Mouse (Mus musculus): ENCODE data around the gene Kifc5b. TPM values are rescaled to one million over a fixed set of nuclear protein-coding genes. Genes with fewer than 3 reads are reported as not detected.

Gene Kifc5b
- total RNA-seq, 2 experiments from 2014 or later = 2.8 to 3.3 TPM

- Histone ChIP-seq H3K4me3 (peak overlapping the region; percentile 60), H3K27ac (peak overlapping the region; percentile 77)
- no peak for TF ChIP-seq CTCF (conservative IDR thresholded peaks at IDR 0.05)
- no peak for DNase-seq (ENCODE audit: low spot score in 2 of 2)
These were observed 36.3 kb downstream of the Kifc5b start for GRCm38 (mm10) chr17:26953201-26953600.

GRCm38 (mm10) chr17:26953726-26954125, 36.8 kb downstream of the Kifc5b start:
- TF ChIP-seq CTCF (conservative IDR thresholded peaks at IDR 0.05) = no peak
- H3K27ac ChIP-seq = peak overlapping the region; percentile 77
- no peak for DNase-seq (ENCODE audit: low spot score in 2 of 2)
- peak overlapping the region; percentile 17; the same call in 1 of the 2 replicates for H3K4me3 ChIP-seq

- DNase-seq (ENCODE audit: low spot score in 2 of 2) = no peak
These were observed 39.4 kb downstream of the Kifc5b start for GRCm38 (mm10) chr17:26956309-26956708.

GRCm38 (mm10) chr17:26956895-26957294, 40.0 kb downstream of the Kifc5b start:
- DNase-seq (ENCODE audit: low spot score in 2 of 2) = no peak
- H3K4me3 ChIP-seq = no peak overlapping the region
- no peak for TF ChIP-seq CTCF (conservative IDR thresholded peaks at IDR 0.05)

More at GRCm38 (mm10) chr17:26956309-26956708, 39.4 kb downstream of the Kifc5b start:
- no peak for TF ChIP-seq CTCF (conservative IDR thresholded peaks at IDR 0.05)
- Histone ChIP-seq H3K27ac (peak overlapping the region; percentile 36; the same call in 1 of the 2 replicates), H3K4me3 (no peak overlapping the region)

GRCm38 (mm10) chr17:26957872-26958271, 41.0 kb downstream of the Kifc5b start:
- no peak overlapping the region for H3K4me3 ChIP-seq
- no peak for TF ChIP-seq CTCF (conservative IDR thresholded peaks at IDR 0.05)
- DNase-seq (ENCODE audit: low spot score in 2 of 2) = no peak
- H3K27ac ChIP-seq = peak overlapping the region; percentile 51; the same call in 1 of the 2 replicates

More at GRCm38 (mm10) chr17:26956895-26957294, 40.0 kb downstream of the Kifc5b start:
- H3K27ac ChIP-seq = peak overlapping the region; percentile 36; the same call in 1 of the 2 replicates

- DNase-seq (ENCODE audit: low spot score in 2 of 2) = no peak
- no peak overlapping the region for H3K4me3 ChIP-seq
These were observed 42.0 kb downstream of the Kifc5b start for GRCm38 (mm10) chr17:26958880-26959279.

GRCm38 (mm10) chr17:26959815-26960214, 42.9 kb downstream of the Kifc5b start:
- no peak for DNase-seq (ENCODE audit: low spot score in 2 of 2)
- H3K4me3 ChIP-seq = no peak overlapping the region
- no peak for TF ChIP-seq CTCF (conservative IDR thresholded peaks at IDR 0.05)
- H3K27ac ChIP-seq = no peak overlapping the region

More at GRCm38 (mm10) chr17:26958880-26959279, 42.0 kb downstream of the Kifc5b start:
- no peak for TF ChIP-seq CTCF (conservative IDR thresholded peaks at IDR 0.05)
- peak overlapping the region; percentile 51 for H3K27ac ChIP-seq

GRCm38 (mm10) chr17:26961572-26962240, 44.8 kb downstream of the Kifc5b start:
- H3K27ac ChIP-seq = no peak overlapping the region

GRCm38 (mm10) chr17:26966993-26967392, 50.1 kb downstream of the Kifc5b start:
- H3K27ac ChIP-seq = peak overlapping the region; percentile 77; the same call in 1 of the 2 replicates
- DNase-seq (ENCODE audit: low spot score in 2 of 2) = no peak
- no peak overlapping the region for H3K4me3 ChIP-seq
- no peak for TF ChIP-seq CTCF (conservative IDR thresholded peaks at IDR 0.05)

More at GRCm38 (mm10) chr17:26961572-26962240, 44.8 kb downstream of the Kifc5b start:
- H3K4me3 ChIP-seq = no peak overlapping the region
- TF ChIP-seq CTCF (conservative IDR thresholded peaks at IDR 0.05) = no peak
- no peak for DNase-seq (ENCODE audit: low spot score in 2 of 2)

GRCm38 (mm10) chr17:26967477-26967876, 50.6 kb downstream of the Kifc5b start:
- H3K4me3 ChIP-seq = no peak overlapping the region
- no peak for TF ChIP-seq CTCF (conservative IDR thresholded peaks at IDR 0.05)
- H3K27ac ChIP-seq = peak overlapping the region; percentile 77
- DNase-seq (ENCODE audit: low spot score in 2 of 2) = no peak

- DNase-seq (ENCODE audit: low spot score in 2 of 2) = no peak
- Histone ChIP-seq H3K27ac (peak overlapping the region; percentile 77), H3K4me3 (no peak overlapping the region)
These were observed 51.3 kb downstream of the Kifc5b start for GRCm38 (mm10) chr17:26968200-26968611.

GRCm38 (mm10) chr17:26969257-26969656, 52.4 kb downstream of the Kifc5b start:
- Histone ChIP-seq H3K4me3 (no peak overlapping the region), H3K27ac (peak overlapping the region; percentile 77)
- DNase-seq (ENCODE audit: low spot score in 2 of 2) = no peak
- TF ChIP-seq CTCF (conservative IDR thresholded peaks at IDR 0.05) = no peak

More at GRCm38 (mm10) chr17:26968200-26968611, 51.3 kb downstream of the Kifc5b start:
- TF ChIP-seq CTCF (conservative IDR thresholded peaks at IDR 0.05) = no peak

- peak overlapping the region; percentile 77; the same call in 1 of the 2 replicates for H3K27ac ChIP-seq
- DNase-seq (ENCODE audit: low spot score in 2 of 2) = no peak
- H3K4me3 ChIP-seq = no peak overlapping the region
- no peak for TF ChIP-seq CTCF (conservative IDR thresholded peaks at IDR 0.05)
These were observed 53.3 kb downstream of the Kifc5b start for GRCm38 (mm10) chr17:26970221-26970620.
